9 mouse cellular contexts compared by ENCODE assay signal in genomic region chr12:8379795-8380521, GRCm38 (mm10).
DNase-seq lines count a peak whose midpoint lies in the region; ATAC-seq and TF ChIP-seq lines count a peak whose summit lies in the region.
"Had no signal": no experiment of that assay in that cellular context is flagged by ENCODE, and none has a peak within 500 bp of the region (broad histone marks: within the 10 kb centered on the region; RNA-seq: fewer than 3 reads in every experiment).

No protein-coding gene starts in this region.

- H3K4me1 ChIP-seq in forebrain, embryonic 14.5 days (ENCODE audit: control insufficient read depth, insufficient read depth, low read length), result no peaks in the 10 kb centered on the region
- no peaks in the 10 kb centered on the region for H3K4me1 ChIP-seq in forebrain, postnatal 0 days (ENCODE audit: insufficient read depth)
- peaks cover 3% of the 10 kb centered on the region; the same call in 1 of the 2 replicates for H3K4me1 ChIP-seq in intestine, embryonic 14.5 days (replicated peaks; ENCODE audit: control insufficient read depth, insufficient read depth, low read length)
- H3K4me1 ChIP-seq in lung, embryonic 15.5 days, result peaks cover 37% of the 10 kb centered on the region

- peak; percentile 48; the same call in 1 of the 2 replicates for ATAC-seq in forebrain, embryonic 14.5 days
- no peak; the same call in 1 of the 2 replicates for ATAC-seq in forebrain, postnatal 0 days
- peak; percentile 74 for ATAC-seq in intestine, embryonic 14.5 days (replicated peaks; ENCODE audit: low FRiP score, low TSS enrichment, low read depth)
- peak; percentile 81; the same call in 1 of the 2 replicates for ATAC-seq in lung, embryonic 15.5 days (ENCODE audit: borderline replicate concordance, extremely low read depth, low FRiP score, low TSS enrichment)
- ATAC-seq in cerebellum, adult (ENCODE audit: insufficient number of reproducible peaks, low FRiP score, low TSS enrichment), result no peak

- H3K4me3 ChIP-seq in forebrain, embryonic 14.5 days (ENCODE audit: low read depth, low read length), result no peak overlapping the region
- H3K4me3 ChIP-seq in forebrain, postnatal 0 days (ENCODE audit: low read depth, low read length), result no peak overlapping the region
- H3K4me3 ChIP-seq in intestine, embryonic 14.5 days (ENCODE audit: low read depth, low read length), result no peak overlapping the region
- no peak overlapping the region for H3K4me3 ChIP-seq in lung, embryonic 15.5 days
- H3K4me3 ChIP-seq: embryonic facial prominence, embryonic 12.5 days had no signal

- H3K27me3 ChIP-seq in forebrain, embryonic 14.5 days (replicated peaks; ENCODE audit: control insufficient read depth, insufficient read depth, low read length), result no peaks in the 10 kb centered on the region
- H3K27me3 ChIP-seq in forebrain, postnatal 0 days (ENCODE audit: insufficient read depth, low read length), result no peaks in the 10 kb centered on the region
- H3K27me3 ChIP-seq in intestine, embryonic 14.5 days (replicated peaks; ENCODE audit: control insufficient read depth, insufficient read depth, low read length), result no peaks in the 10 kb centered on the region
- no peaks in the 10 kb centered on the region for H3K27me3 ChIP-seq in lung, embryonic 15.5 days
- H3K27me3 ChIP-seq: embryonic facial prominence, embryonic 12.5 days had no signal

- H3K9me3 ChIP-seq in forebrain, embryonic 14.5 days (replicated peaks; ENCODE audit: control insufficient read depth, low read length), result no peaks in the 10 kb centered on the region
- H3K9me3 ChIP-seq in forebrain, postnatal 0 days (ENCODE audit: low read length), result no peaks in the 10 kb centered on the region
- H3K9me3 ChIP-seq in intestine, embryonic 14.5 days (ENCODE audit: control insufficient read depth, low read length), result no peaks in the 10 kb centered on the region
- H3K9me3 ChIP-seq in lung, embryonic 15.5 days, result no peaks in the 10 kb centered on the region
- H3K9me3 ChIP-seq: embryonic facial prominence, embryonic 12.5 days had no signal

- no peak overlapping the region for H3K9ac ChIP-seq in forebrain, embryonic 14.5 days (ENCODE audit: low read length)
- no peak overlapping the region for H3K9ac ChIP-seq in forebrain, postnatal 0 days
- H3K9ac ChIP-seq in intestine, embryonic 14.5 days (ENCODE audit: low read length), result no peak overlapping the region
- H3K9ac ChIP-seq in lung, embryonic 15.5 days, result no peak overlapping the region
- H3K9ac ChIP-seq: embryonic facial prominence, embryonic 12.5 days had no signal

- no peaks in the 10 kb centered on the region for H3K36me3 ChIP-seq in forebrain, embryonic 14.5 days (ENCODE audit: control insufficient read depth, insufficient read depth, low read length)
- H3K36me3 ChIP-seq in forebrain, postnatal 0 days (ENCODE audit: insufficient read depth), result no peaks in the 10 kb centered on the region
- no peaks in the 10 kb centered on the region for H3K36me3 ChIP-seq in intestine, embryonic 14.5 days (ENCODE audit: control insufficient read depth, insufficient read depth, low read length)
- H3K36me3 ChIP-seq in lung, embryonic 15.5 days, result no peaks in the 10 kb centered on the region
- H3K36me3 ChIP-seq: embryonic facial prominence, embryonic 12.5 days had no signal

- no peak for TF ChIP-seq CTCF in forebrain, postnatal 0 days (IDR thresholded peaks at IDR 0.05; ENCODE audit: low read depth)

- DNase-seq in forebrain, embryonic 14.5 days (ENCODE audit: low spot score), result no peak
- DNase-seq in forebrain, postnatal 0 days, result no peak
- DNase-seq in gastrocnemius, adult 18-20 months (ENCODE audit: low spot score), result peak; percentile 87
- DNase-seq in intestine, embryonic 14.5 days (ENCODE audit: low spot score), result no peak
- no peak for DNase-seq in thymus, postnatal 0 days (ENCODE audit: low spot score)
- no peak for DNase-seq in T-cell, adult 2 months (ENCODE audit: low spot score)

- no peak overlapping the region for H3K27ac ChIP-seq in forebrain, embryonic 14.5 days (ENCODE audit: low read depth, low read length)
- H3K27ac ChIP-seq in forebrain, postnatal 0 days (ENCODE audit: low read depth, low read length), result no peak overlapping the region
- no peak overlapping the region for H3K27ac ChIP-seq in intestine, embryonic 14.5 days (ENCODE audit: low read depth)
- peak overlapping the region; percentile 43 for H3K27ac ChIP-seq in lung, embryonic 15.5 days
- H3K27ac ChIP-seq: embryonic facial prominence, embryonic 12.5 days had no signal

- 57% methylated on average over 8 of the region's 8 CpGs for WGBS in forebrain, embryonic 14.5 days
- 61% methylated on average over 8 of the region's 8 CpGs for WGBS in forebrain, postnatal 0 days
- WGBS in intestine, embryonic 14.5 days, result 42% methylated on average over 8 of the region's 8 CpGs
- 38% methylated on average over 8 of the region's 8 CpGs for WGBS in lung, embryonic 15.5 days

- no peak overlapping the region for H3K4me2 ChIP-seq in forebrain, embryonic 14.5 days (ENCODE audit: low read length)
- H3K4me2 ChIP-seq in forebrain, postnatal 0 days (ENCODE audit: low read depth), result no peak overlapping the region
- H3K4me2 ChIP-seq in intestine, embryonic 14.5 days (ENCODE audit: low read length), result no peak overlapping the region
- H3K4me2 ChIP-seq in lung, embryonic 15.5 days, result no peak overlapping the region
- H3K4me2 ChIP-seq: embryonic facial prominence, embryonic 12.5 days had no signal

Comparison
In these comparisons a context has a peak if more than half of its experiments do, and no peak if none do; other contexts are left out.
1. ATAC-seq: peak in forebrain, embryonic 14.5 days (single experiment), intestine, embryonic 14.5 days (single experiment) and lung, embryonic 15.5 days (single experiment); none in forebrain, postnatal 0 days (single experiment) and cerebellum, adult (single experiment).